Mouse (Mus musculus) layer of hippocampus, postnatal 10 days (tissue): Measurements from ENCODE around the gene Arhgef25. TPM values are rescaled to one million over a fixed set of nuclear protein-coding genes. Genes with fewer than 3 reads are reported as not detected.
"Not testable (repeated sequence)": the region's sequence is repeated elsewhere in the genome, so short reads cannot be mapped to it uniquely, and the experiment has no call there.

Source experiments
- DNase-seq, 2 experiments: peaks; one replicate each; pipeline ENCODE4 v3.0.0; 2021; ENCODE audit warnings: low spot score in 2 of 2
- total RNA-seq, 2 experiments: library from RNA; stranded (reverse); gene quantifications; 2 replicates each; pipeline ENCODE4 v1.2.3; 2021

Gene Arhgef25
- total RNA-seq, 2 experiments from 2014 or later: 125 to 132 TPM

GRCm38 (mm10) chr10:127141500-127141899 is 48.4 kb downstream of the Arhgef25 start:
- DNase-seq: no peak

- no peak for DNase-seq
These were observed 48.9 kb downstream of the Arhgef25 start for GRCm38 (mm10) chr10:127140971-127141370.

- DNase-seq: no peak
These were observed 51.3 kb downstream of the Arhgef25 start for GRCm38 (mm10) chr10:127138328-127139141.

GRCm38 (mm10) chr10:127137896-127138295 is 52.0 kb downstream of the Arhgef25 start:
- no peak for DNase-seq

GRCm38 (mm10) chr10:127136510-127136909 is 53.4 kb downstream of the Arhgef25 start:
- DNase-seq: no peak

- DNase-seq: no peak
These were observed 54.6 kb downstream of the Arhgef25 start for GRCm38 (mm10) chr10:127135118-127135836.

- not testable (repeated sequence) for DNase-seq
These were observed 55.4 kb downstream of the Arhgef25 start for GRCm38 (mm10) chr10:127134394-127135035.

Other genes starting within 250 kb of the Arhgef25 start
- 10 to 100 TPM; 78.9 to 88.9 TPM for gene Ctdsp2, start 211.4 kb downstream of the Arhgef25 start, total RNA-seq
- gene Avil, start 189.4 kb downstream of the Arhgef25 start, total RNA-seq: under 1 TPM; 0.11 to 0.18 TPM
- gene Tsfm, start 159.2 kb downstream of the Arhgef25 start, total RNA-seq: 10 to 100 TPM; 31.4 to 36.3 TPM
- gene Mettl1, start 148.7 kb downstream of the Arhgef25 start, total RNA-seq: 10 to 100 TPM; 12.6 to 14.0 TPM
- gene Eef1akmt3, start 148.6 kb downstream of the Arhgef25 start, total RNA-seq: under 1 TPM; 0.27 to 0.34 TPM
- gene Cyp27b1, start 141.8 kb downstream of the Arhgef25 start, total RNA-seq: under 1 TPM; 0.45 to 0.75 TPM
- gene March9, start 129.9 kb downstream of the Arhgef25 start, total RNA-seq: 10 to 100 TPM; 48.6 to 48.9 TPM
- gene Cdk4, start 126.5 kb downstream of the Arhgef25 start, total RNA-seq: 100 to 1,000 TPM; 157 to 178 TPM
- 10 to 100 TPM; 59.9 to 63.4 TPM for gene Tspan31, start 119.8 kb downstream of the Arhgef25 start, total RNA-seq
- gene Agap2, start 114.8 kb downstream of the Arhgef25 start, total RNA-seq: 100 to 1,000 TPM; 542 to 553 TPM
- gene Os9, start 69.0 kb downstream of the Arhgef25 start, total RNA-seq: 10 to 100 TPM; 94.3 to 98.3 TPM
- 100 to 1,000 TPM; 107 to 116 TPM for gene B4galnt1, start 24.9 kb downstream of the Arhgef25 start, total RNA-seq
- 1 to 10 TPM; 2.0 to 2.6 TPM for gene Slc26a10, start 9.4 kb downstream of the Arhgef25 start, total RNA-seq
- 100 to 1,000 TPM; 187 to 203 TPM for gene Dtx3, start 5.6 kb upstream of the Arhgef25 start, total RNA-seq
- 10 to 100 TPM; 38.3 to 38.4 TPM for gene Pip4k2c, start 21.5 kb upstream of the Arhgef25 start, total RNA-seq
- 100 to 1,000 TPM; 360 to 377 TPM for gene Kif5a, start 73.3 kb upstream of the Arhgef25 start, total RNA-seq
- gene Dctn2, start 76.3 kb upstream of the Arhgef25 start, total RNA-seq: 100 to 1,000 TPM; 312 to 315 TPM
- 10 to 100 TPM; 44.8 to 58.7 TPM for gene Mbd6, start 98.9 kb upstream of the Arhgef25 start, total RNA-seq
- gene Mars, start 121.7 kb upstream of the Arhgef25 start, total RNA-seq: 10 to 100 TPM; 53.9 to 57.7 TPM
- gene Arhgap9, start 131.9 kb upstream of the Arhgef25 start, total RNA-seq: 1 to 10 TPM; 1.1 to 1.2 TPM
- gene Gli1, start 151.9 kb upstream of the Arhgef25 start, total RNA-seq: 1 to 10 TPM; 1.7 to 3.1 TPM
- gene Inhbe, start 164.3 kb upstream of the Arhgef25 start, total RNA-seq: not detected
- gene Inhbc, start 180.3 kb upstream of the Arhgef25 start, total RNA-seq: not detected
- 100 to 1,000 TPM; 174 to 178 TPM for gene R3hdm2, start 190.2 kb upstream of the Arhgef25 start, total RNA-seq